Mouse (Mus musculus) limb, embryonic 14.5 days (tissue): ENCODE results near the gene Ppfia1. TPM values are rescaled to one million over a fixed set of nuclear protein-coding genes. Genes with fewer than 3 reads are reported as not detected.

Source experiments
- ATAC-seq: fragments of 200-750 bp; cut with Nextera tagmentation; 2 replicates; pipeline ENCODE4 v1.8.0; 2017; ENCODE audit warnings: low read depth, moderate number of reproducible peaks, moderate TSS enrichment; ENCODE audit not compliant: low FRiP score
- DNase-seq: peaks from one replicate; pipeline ENCODE4 v3.0.0-alpha.2; 2015; ENCODE audit warnings: low spot score
- H3K27ac ChIP-seq: fragments of 300-500 bp; sonication (generic); replicated peaks from 2 replicates; pipeline ENCODE4 v1.5.1; 2014; ENCODE audit warnings: low read depth, mild to moderate bottlenecking, low read length, moderate library complexity, mixed read lengths
- H3K27me3 ChIP-seq: fragments of 300-500 bp; sonication (generic); 2 replicates; pipeline ENCODE4 v1.6.1; 2014; ENCODE audit warnings: low read length, mixed read lengths; ENCODE audit not compliant: control insufficient read depth, insufficient read depth
- H3K36me3 ChIP-seq: fragments of 300-500 bp; sonication (generic); 2 replicates; pipeline ENCODE4 v1.6.1; 2014; ENCODE audit warnings: mild to moderate bottlenecking, low read length, moderate library complexity, mixed read lengths; ENCODE audit not compliant: control insufficient read depth, insufficient read depth
- H3K4me1 ChIP-seq: fragments of 300-500 bp; sonication (generic); 2 replicates; pipeline ENCODE4 v1.6.1; 2014; ENCODE audit warnings: antibody characterized with exemption, low read length, mixed read lengths; ENCODE audit not compliant: control insufficient read depth, insufficient read depth
- H3K4me2 ChIP-seq: fragments of 300-500 bp; sonication (generic); replicated peaks from 2 replicates; pipeline ENCODE4 v1.6.1; 2014; ENCODE audit warnings: low read depth, mild to moderate bottlenecking, low read length, moderate library complexity; ENCODE audit not compliant: severe bottlenecking
- H3K4me3 ChIP-seq: fragments of 300-500 bp; sonication (generic); replicated peaks from 2 replicates; pipeline ENCODE4 v1.5.1; 2014; ENCODE audit warnings: low read length
- H3K9ac ChIP-seq: fragments of 300-500 bp; sonication (generic); 2 replicates; pipeline ENCODE4 v1.6.1; 2014; ENCODE audit warnings: mild to moderate bottlenecking, low read depth, low read length, moderate library complexity; ENCODE audit not compliant: severe bottlenecking
- H3K9me3 ChIP-seq: fragments of 300-500 bp; sonication (generic); 2 replicates; pipeline ENCODE4 v1.6.1; 2016; ENCODE audit warnings: low read length; ENCODE audit not compliant: control insufficient read depth
- POLR2A ChIP-seq: fragments of 200-500 bp; IDR thresholded peaks from 2 replicates; pipeline ENCODE4 v1.8.0; 2012; ENCODE audit warnings: inconsistent platforms, mild to moderate bottlenecking, moderate library complexity, borderline replicate concordance; ENCODE audit not compliant: insufficient read depth, insufficient read length; ENCODE audit errors: extremely low read depth
- WGBS: fragments of 180-500 bp; shearing (Covaris S2); extraction: QIAGEN DNeasy Blood & Tissue Kit; methylation state at CpG from one replicate; pipeline ENCODE4 v1.1.7; 2014; 5-methylcytosine and 5-hydroxymethylcytosine counted together
- polyA plus RNA-seq, 2 experiments: library from polyadenylated mRNA; depleted of rRNA in 1 of 2; stranded (reverse) in 1 of 2; unstranded in 1 of 2; fragments of >200 nt; fragmentation: Nextera tagmentation in 1 of 2; extraction: Ambion mirVana in 1 of 2; gene quantifications; 2 replicates each; pipeline versions ENCODE4 v1.2.1 to v1.2.3; 2012 to 2014

Ppfia1 gene
- polyA plus RNA-seq, 2 experiments = 42.0 to 58.1 TPM

DNA sequence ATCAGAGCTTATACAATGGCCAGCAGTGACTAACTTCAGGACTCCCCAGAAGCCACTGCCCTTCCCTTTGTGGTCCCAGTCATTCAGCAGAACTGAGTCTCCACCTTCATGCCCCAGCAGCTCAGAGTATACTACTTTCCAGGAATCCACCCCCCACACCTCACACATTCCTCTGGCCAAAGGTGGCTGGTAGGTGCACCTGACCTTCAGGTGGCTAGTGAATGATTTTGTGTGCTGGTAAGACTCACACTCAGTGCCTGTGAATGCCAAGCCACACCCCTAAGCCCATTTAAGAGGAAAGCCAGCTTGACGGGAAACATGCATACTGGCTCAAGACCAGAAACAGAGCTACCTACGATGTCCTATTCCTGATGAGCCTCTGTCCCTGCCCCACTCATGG lies 120.6 kb downstream of the Ppfia1 start:
- Histone ChIP-seq H3K9ac (no peak overlapping the region), H3K4me1 (no peaks in the 10 kb centered on the region), H3K4me3 (no peak overlapping the region), H3K27me3 (no peaks in the 10 kb centered on the region), H3K27ac (no peak overlapping the region), H3K36me3 (peaks cover 25% of the 10 kb centered on the region), H3K4me2 (no peak overlapping the region), H3K9me3 (no peaks in the 10 kb centered on the region)
- ATAC-seq (no peak), DNase-seq (no peak)
- 57% methylated on average over 2 of the region's 2 CpGs for WGBS
- TF ChIP-seq POLR2A = no peak

DNA sequence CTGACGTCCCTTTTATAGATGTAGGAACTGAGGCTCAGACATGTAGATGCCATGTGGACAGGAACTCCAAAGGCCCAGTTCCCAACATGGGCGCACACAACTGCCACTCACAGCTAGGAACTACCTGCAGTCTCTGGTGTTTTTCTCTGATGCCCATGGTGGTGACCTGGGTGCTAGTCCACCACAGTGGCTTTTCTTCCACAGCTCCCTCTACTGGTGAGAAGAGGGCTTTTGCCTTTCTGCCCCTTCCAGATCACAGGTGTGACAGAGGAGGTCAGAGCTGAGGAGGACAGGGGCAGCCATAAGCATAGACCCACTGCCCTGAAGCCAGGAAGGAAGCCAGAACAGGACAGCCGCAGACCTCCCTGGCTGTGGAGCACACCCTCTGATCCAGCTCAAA lies 126.1 kb downstream of the Ppfia1 start:
- no peak overlapping the region for H3K9ac ChIP-seq
- no peaks in the 10 kb centered on the region for H3K4me1 ChIP-seq
- no peak overlapping the region for H3K4me2 ChIP-seq
- DNase-seq (no peak), ATAC-seq (no peak)
- WGBS = 89% methylated on average over 3 of the region's 3 CpGs
- TF ChIP-seq POLR2A = no peak
- H3K36me3 ChIP-seq = no peaks in the 10 kb centered on the region
- no peak overlapping the region for H3K27ac ChIP-seq
- H3K4me3 ChIP-seq = no peak overlapping the region
- H3K9me3 ChIP-seq = no peaks in the 10 kb centered on the region
- no peaks in the 10 kb centered on the region for H3K27me3 ChIP-seq

Other genes with a start within 250 kb of the Ppfia1 start
- gene Cttn, start 82.7 kb downstream of the Ppfia1 start, polyA plus RNA-seq (2012; rRNA removed) = 188 and 190 TPM in 2 replicates
- 174 and 180 TPM in 2 replicates for gene Cttn, start 82.7 kb downstream of the Ppfia1 start, polyA plus RNA-seq (2014; fragmentation: Nextera tagmentation; extraction: Ambion mirVana)
- gene Fadd, start 28.7 kb upstream of the Ppfia1 start, polyA plus RNA-seq (2012; rRNA removed) = 9.3 and 10.8 TPM in 2 replicates
- gene Fadd, start 28.7 kb upstream of the Ppfia1 start, polyA plus RNA-seq (2014; fragmentation: Nextera tagmentation; extraction: Ambion mirVana) = 9.6 and 11.0 TPM in 2 replicates
- gene Ano1, start 198.2 kb upstream of the Ppfia1 start, polyA plus RNA-seq (2012; rRNA removed) = 11.5 and 13.6 TPM in 2 replicates
- gene Ano1, start 198.2 kb upstream of the Ppfia1 start, polyA plus RNA-seq (2014; fragmentation: Nextera tagmentation; extraction: Ambion mirVana) = 7.5 and 8.9 TPM in 2 replicates